In genomic region chr7:124868133-124868603, GRCm38 (mm10) we compare ENCODE assay signal across 9 mouse cellular contexts.
DNase-seq lines count a peak whose midpoint lies in the region; ATAC-seq lines count a peak whose summit lies in the region.
"Had no signal": no experiment of that assay in that cellular context is flagged by ENCODE, and none has a peak within 500 bp of the region (broad histone marks: within the 10 kb centered on the region; RNA-seq: fewer than 3 reads in every experiment).

No protein-coding gene starts in this region.

- H3K9ac ChIP-seq in heart, embryonic 11.5 days (ENCODE audit: low read depth, low read length), result no peak overlapping the region
- no peak overlapping the region for H3K9ac ChIP-seq in heart, embryonic 13.5 days
- no peak overlapping the region for H3K9ac ChIP-seq in stomach, embryonic 15.5 days

- no peak for ATAC-seq in heart, embryonic 11.5 days (replicated peaks; ENCODE audit: insufficient number of reproducible peaks, low FRiP score, low TSS enrichment)
- no peak for ATAC-seq in heart, embryonic 13.5 days (ENCODE audit: extremely low read depth, insufficient number of reproducible peaks, low FRiP score, low TSS enrichment)
- peak; percentile 68; the same call in 1 of the 2 replicates for ATAC-seq in stomach, embryonic 15.5 days (ENCODE audit: insufficient read depth, low FRiP score, low read depth)
- ATAC-seq in erythroblast, adult 5-6 weeks (replicated peaks; ENCODE audit: low FRiP score, poor library complexity, severe bottlenecking), result no peak

- no peak overlapping the region for H3K4me2 ChIP-seq in heart, embryonic 11.5 days
- no peak overlapping the region for H3K4me2 ChIP-seq in heart, embryonic 13.5 days
- no peak overlapping the region for H3K4me2 ChIP-seq in stomach, embryonic 15.5 days

- WGBS in heart, embryonic 11.5 days (ENCODE audit: insufficient replicate concordance), result 58% methylated on average over 6 of the region's 6 CpGs
- WGBS in heart, embryonic 13.5 days, result 45% methylated on average over 6 of the region's 6 CpGs
- 38% methylated on average over 6 of the region's 6 CpGs for WGBS in stomach, embryonic 15.5 days

- no peak overlapping the region for H3K4me3 ChIP-seq in heart, embryonic 11.5 days (ENCODE audit: low read depth, low read length)
- no peak overlapping the region for H3K4me3 ChIP-seq in heart, embryonic 13.5 days
- no peak overlapping the region for H3K4me3 ChIP-seq in stomach, embryonic 15.5 days (replicated peaks)
- H3K4me3 ChIP-seq: megakaryocyte, embryonic 14.5 days had no signal

- H3K4me1 ChIP-seq in heart, embryonic 11.5 days (ENCODE audit: control insufficient read depth, insufficient read depth, low read length), result no peaks in the 10 kb centered on the region
- no peaks in the 10 kb centered on the region for H3K4me1 ChIP-seq in heart, embryonic 13.5 days
- H3K4me1 ChIP-seq in stomach, embryonic 15.5 days, result 0 out of 2 replicates have a peak, but pooled peaks cover 3% of the 10 kb centered on the region
- H3K4me1 ChIP-seq: megakaryocyte, embryonic 14.5 days had no signal

- no peaks in the 10 kb centered on the region for H3K27me3 ChIP-seq in heart, embryonic 11.5 days (ENCODE audit: control insufficient read depth, insufficient read depth, low read length)
- H3K27me3 ChIP-seq in heart, embryonic 13.5 days (replicated peaks), result no peaks in the 10 kb centered on the region
- no peaks in the 10 kb centered on the region for H3K27me3 ChIP-seq in stomach, embryonic 15.5 days (replicated peaks)
- H3K27me3 ChIP-seq: megakaryocyte, embryonic 14.5 days had no signal

- no peak overlapping the region for H3K27ac ChIP-seq in heart, embryonic 11.5 days (ENCODE audit: low read depth, low read length)
- peak overlapping the region; percentile 33 for H3K27ac ChIP-seq in heart, embryonic 13.5 days (replicated peaks)
- H3K27ac ChIP-seq in stomach, embryonic 15.5 days, result peak overlapping the region; percentile 76; the same call in 1 of the 2 replicates

- DNase-seq in heart, adult 18-20 months, result peak; percentile 49 to 73
- peak; percentile 53 for DNase-seq in cerebellum, adult 9-10 months
- peak; percentile 45 to 65 for DNase-seq in kidney, postnatal 4 days
- no peak for DNase-seq in thymus, postnatal 10 days (ENCODE audit: low spot score in 2 of 2)

- H3K36me3 ChIP-seq in heart, embryonic 11.5 days (ENCODE audit: control insufficient read depth, insufficient read depth, low read length), result no peaks in the 10 kb centered on the region
- no peaks in the 10 kb centered on the region for H3K36me3 ChIP-seq in heart, embryonic 13.5 days
- no peaks in the 10 kb centered on the region for H3K36me3 ChIP-seq in stomach, embryonic 15.5 days

- no peaks in the 10 kb centered on the region for H3K9me3 ChIP-seq in heart, embryonic 11.5 days (replicated peaks; ENCODE audit: control insufficient read depth, low read length)
- H3K9me3 ChIP-seq in heart, embryonic 13.5 days, result no peaks in the 10 kb centered on the region
- H3K9me3 ChIP-seq in stomach, embryonic 15.5 days, result no peaks in the 10 kb centered on the region

Comparison
In these comparisons a context has a peak if more than half of its experiments do, and no peak if none do; other contexts are left out.
1. DNase-seq: peak in heart, adult 18-20 months (2 of 2), cerebellum, adult 9-10 months (single experiment) and kidney, postnatal 4 days (2 of 2); none in thymus, postnatal 10 days (0 of 2).